Mouse (Mus musculus) stomach, embryonic 14.5 days (tissue): Measurements from ENCODE around the gene Castor1. TPM values are rescaled to one million over a fixed set of nuclear protein-coding genes. Genes with fewer than 3 reads are reported as not detected.

Experiments
- ATAC-seq: fragments of 200-750 bp; cut with Nextera tagmentation; 2 replicates; pipeline ENCODE4 v1.8.0; 2017; ENCODE audit warnings: low read depth, moderate TSS enrichment; ENCODE audit not compliant: insufficient number of reproducible peaks, insufficient read depth, low FRiP score
- H3K27ac ChIP-seq: fragments of 300-500 bp; sonication (generic); 2 replicates; pipeline ENCODE4 v1.5.1; 2014; ENCODE audit warnings: mild to moderate bottlenecking, low read length, moderate library complexity, mixed read lengths
- H3K27me3 ChIP-seq: fragments of 300-500 bp; sonication (generic); 2 replicates; pipeline ENCODE4 v1.6.1; 2014; ENCODE audit warnings: low read length, control low read depth, mixed read lengths; ENCODE audit not compliant: control insufficient read depth, insufficient read depth
- H3K36me3 ChIP-seq: fragments of 300-500 bp; sonication (generic); 2 replicates; pipeline ENCODE4 v1.6.1; 2014; ENCODE audit warnings: mild to moderate bottlenecking, control low read depth, low read length, moderate library complexity, mixed read lengths; ENCODE audit not compliant: control insufficient read depth, insufficient read depth
- H3K4me1 ChIP-seq: fragments of 300-500 bp; sonication (generic); 2 replicates; pipeline ENCODE4 v1.6.1; 2014; ENCODE audit warnings: low read length, control low read depth, mixed read lengths; ENCODE audit not compliant: control insufficient read depth, insufficient read depth
- H3K4me2 ChIP-seq: fragments of 300-500 bp; sonication (generic); replicated peaks from 2 replicates; pipeline ENCODE4 v1.6.1; 2014; ENCODE audit warnings: low read depth, low read length, control low read depth
- H3K4me3 ChIP-seq: fragments of 300-500 bp; sonication (generic); 2 replicates; pipeline ENCODE4 v1.5.1; 2014; ENCODE audit warnings: low read depth, low read length, control low read depth
- H3K9ac ChIP-seq: fragments of 300-500 bp; sonication (generic); replicated peaks from 2 replicates; pipeline ENCODE4 v1.6.1; 2014; ENCODE audit warnings: low read depth, mild to moderate bottlenecking, control low read depth, low read length, moderate library complexity, mixed read lengths
- H3K9me3 ChIP-seq: fragments of 300-500 bp; sonication (generic); 2 replicates; pipeline ENCODE4 v1.6.1; 2016; ENCODE audit warnings: low read depth, low read length, control low read depth; ENCODE audit not compliant: control insufficient read depth
- WGBS: fragments of 180-500 bp; shearing (Covaris S2); extraction: QIAGEN DNeasy Blood & Tissue Kit; methylation state at CpG from one replicate; pipeline ENCODE4 v1.1.7; 2014; 5-methylcytosine and 5-hydroxymethylcytosine counted together
- polyA plus RNA-seq: library from polyadenylated mRNA; unstranded; fragments of >200 nt; fragmentation: Nextera tagmentation; extraction: Ambion mirVana; gene quantifications from 2 replicates; pipeline ENCODE4 v1.2.1, GENCODE M21; 2014

Gene Castor1
- polyA plus RNA-seq, 1 experiment from 2014 or later = 3.3 TPM

DNA sequence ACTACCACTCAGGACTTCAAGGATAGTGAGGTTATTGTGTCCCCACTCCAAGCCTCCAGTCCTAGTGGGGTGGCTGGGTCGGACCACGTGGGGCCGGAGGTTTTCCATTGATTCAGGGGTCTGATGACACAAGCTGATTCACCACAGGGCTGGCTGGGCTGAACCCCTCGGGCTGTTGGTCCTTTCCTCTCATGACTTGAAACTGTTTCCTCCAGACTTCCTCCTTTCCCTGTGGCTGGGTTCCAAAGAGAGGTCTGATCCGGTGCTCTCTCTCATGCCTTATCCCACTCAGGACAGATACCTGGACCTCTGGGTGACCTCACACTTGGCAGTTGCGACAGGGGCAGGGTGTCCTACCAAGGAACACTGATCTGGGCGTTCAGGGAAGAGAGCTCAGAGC is 22.1 kb downstream of the Castor1 start:
- no peaks in the 10 kb centered on the region for H3K4me1 ChIP-seq
- H3K4me3 ChIP-seq = no peak overlapping the region
- no peaks in the 10 kb centered on the region for H3K27me3 ChIP-seq
- H3K9ac ChIP-seq = no peak overlapping the region
- H3K36me3 ChIP-seq = no peaks in the 10 kb centered on the region
- WGBS = 67% methylated on average over 7 of the region's 7 CpGs
- no peak overlapping the region for H3K27ac ChIP-seq
- H3K9me3 ChIP-seq = no peaks in the 10 kb centered on the region
- no peak for ATAC-seq
- no peak overlapping the region for H3K4me2 ChIP-seq

DNA sequence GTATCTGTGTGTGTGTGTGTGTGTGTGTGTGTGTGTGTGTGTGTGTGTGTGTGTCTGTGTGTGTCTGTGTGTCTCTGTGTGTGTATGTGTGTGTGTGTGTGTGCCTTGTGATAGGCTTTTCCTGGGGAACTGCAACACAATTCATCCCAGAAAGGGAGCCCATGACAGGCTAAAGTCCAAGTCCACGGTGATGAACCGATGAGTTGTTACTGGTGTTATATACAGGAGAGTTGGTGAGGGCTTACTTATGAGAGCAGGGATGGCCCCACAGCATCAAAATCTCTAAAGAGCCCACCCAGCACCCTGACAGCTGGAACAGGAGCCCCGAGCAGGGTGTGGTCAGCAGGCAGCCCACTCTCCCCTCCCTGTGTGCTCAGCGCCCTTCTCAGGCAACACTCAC is 23.2 kb downstream of the Castor1 start:
- Histone ChIP-seq H3K9me3 (no peaks in the 10 kb centered on the region), H3K4me1 (no peaks in the 10 kb centered on the region), H3K27me3 (no peaks in the 10 kb centered on the region), H3K4me2 (no peak overlapping the region), H3K27ac (no peak overlapping the region), H3K9ac (no peak overlapping the region), H3K4me3 (no peak overlapping the region), H3K36me3 (no peaks in the 10 kb centered on the region)
- 65% methylated on average over 4 of the region's 4 CpGs for WGBS
- no peak for ATAC-seq

DNA sequence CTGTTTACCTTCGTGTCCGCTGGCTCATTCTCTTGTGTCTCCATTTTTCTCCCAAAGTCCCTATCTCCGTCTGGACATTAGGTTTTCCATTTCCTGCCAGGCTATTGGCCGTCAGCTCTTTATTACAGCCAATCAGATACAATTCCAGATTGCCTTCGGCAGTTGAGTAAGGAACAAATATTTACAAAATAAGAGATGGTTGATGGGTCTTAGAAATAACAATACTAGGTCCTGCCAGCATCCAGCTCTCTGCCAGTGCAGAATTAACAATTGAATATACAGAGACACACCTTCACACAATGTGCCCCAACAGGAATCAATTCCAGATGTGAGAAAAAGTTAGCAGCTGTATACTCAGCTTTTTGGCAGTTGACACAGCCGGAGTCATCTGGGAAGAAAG is 28.1 kb downstream of the Castor1 start:
- no peaks in the 10 kb centered on the region for H3K27me3 ChIP-seq
- no peak for ATAC-seq
- H3K36me3 ChIP-seq = no peaks in the 10 kb centered on the region
- H3K4me2 ChIP-seq = no peak overlapping the region
- H3K4me1 ChIP-seq = no peaks in the 10 kb centered on the region
- H3K9me3 ChIP-seq = no peaks in the 10 kb centered on the region
- no peak overlapping the region for H3K4me3 ChIP-seq
- H3K9ac ChIP-seq = no peak overlapping the region
- 50% methylated on average over 6 of the region's 6 CpGs for WGBS
- H3K27ac ChIP-seq = no peak overlapping the region

- Histone ChIP-seq H3K4me1 (no peaks in the 10 kb centered on the region), H3K27me3 (no peaks in the 10 kb centered on the region), H3K36me3 (no peaks in the 10 kb centered on the region), H3K4me3 (no peak overlapping the region), H3K9me3 (no peaks in the 10 kb centered on the region), H3K4me2 (no peak overlapping the region), H3K9ac (no peak overlapping the region), H3K27ac (no peak overlapping the region)
- no peak for ATAC-seq
- 67% methylated on average over 4 of the region's 4 CpGs for WGBS
Observed at GRCm38 (mm10) chr11:4246623-4247022, 28.6 kb downstream of the Castor1 start.

- Histone ChIP-seq H3K27ac (no peak overlapping the region), H3K4me2 (no peak overlapping the region), H3K9ac (no peak overlapping the region), H3K4me1 (no peaks in the 10 kb centered on the region), H3K36me3 (no peaks in the 10 kb centered on the region), H3K27me3 (no peaks in the 10 kb centered on the region), H3K9me3 (no peaks in the 10 kb centered on the region), H3K4me3 (no peak overlapping the region)
- no peak for ATAC-seq
- WGBS = 76% methylated on average over 14 of the region's 14 CpGs
Observed at GRCm38 (mm10) chr11:4247201-4247959, 29.4 kb downstream of the Castor1 start.

GRCm38 (mm10) chr11:4249151-4249550 is 31.1 kb downstream of the Castor1 start:
- no peak overlapping the region for H3K4me3 ChIP-seq
- no peaks in the 10 kb centered on the region for H3K9me3 ChIP-seq
- H3K36me3 ChIP-seq = no peaks in the 10 kb centered on the region
- no peaks in the 10 kb centered on the region for H3K27me3 ChIP-seq
- H3K27ac ChIP-seq = no peak overlapping the region
- WGBS = 97% methylated on average over 3 of the region's 3 CpGs
- H3K4me2 ChIP-seq = no peak overlapping the region
- no peak for ATAC-seq
- H3K4me1 ChIP-seq = no peaks in the 10 kb centered on the region
- no peak overlapping the region for H3K9ac ChIP-seq

- no peaks in the 10 kb centered on the region for H3K27me3 ChIP-seq
- no peak overlapping the region for H3K9ac ChIP-seq
- 73% methylated on average over 7 of the region's 7 CpGs for WGBS
- no peaks in the 10 kb centered on the region for H3K4me1 ChIP-seq
- no peak for ATAC-seq
- H3K4me2 ChIP-seq = no peak overlapping the region
- H3K4me3 ChIP-seq = no peak overlapping the region
- no peaks in the 10 kb centered on the region for H3K9me3 ChIP-seq
- H3K36me3 ChIP-seq = no peaks in the 10 kb centered on the region
- no peak overlapping the region for H3K27ac ChIP-seq
Observed at GRCm38 (mm10) chr11:4250290-4250689, 32.3 kb downstream of the Castor1 start.

- no peaks in the 10 kb centered on the region for H3K9me3 ChIP-seq
- no peak overlapping the region for H3K4me3 ChIP-seq
- no peaks in the 10 kb centered on the region for H3K27me3 ChIP-seq
- no peak overlapping the region for H3K4me2 ChIP-seq
- no peak for ATAC-seq
- H3K27ac ChIP-seq = no peak overlapping the region
- no peaks in the 10 kb centered on the region for H3K36me3 ChIP-seq
- H3K9ac ChIP-seq = no peak overlapping the region
- no peaks in the 10 kb centered on the region for H3K4me1 ChIP-seq
- 79% methylated on average over 3 of the region's 3 CpGs for WGBS
Observed at GRCm38 (mm10) chr11:4251376-4251775, 33.4 kb downstream of the Castor1 start.

GRCm38 (mm10) chr11:4252886-4253285 is 34.9 kb downstream of the Castor1 start:
- no peaks in the 10 kb centered on the region for H3K4me1 ChIP-seq
- no peak overlapping the region for H3K4me2 ChIP-seq
- 70% methylated on average over 2 of the region's 2 CpGs for WGBS
- no peak overlapping the region for H3K27ac ChIP-seq
- H3K36me3 ChIP-seq = no peaks in the 10 kb centered on the region
- H3K9me3 ChIP-seq = no peaks in the 10 kb centered on the region
- H3K9ac ChIP-seq = no peak overlapping the region
- no peaks in the 10 kb centered on the region for H3K27me3 ChIP-seq
- H3K4me3 ChIP-seq = no peak overlapping the region
- no peak for ATAC-seq
